Mouse (Mus musculus) testis, adult 2 months (tissue): Measurements from ENCODE around the gene Celsr1. TPM values are rescaled to one million over a fixed set of nuclear protein-coding genes. Genes with fewer than 3 reads are reported as not detected.

Experiments used
- H3K27ac ChIP-seq: fragments of 200-500 bp; 2 replicates; pipeline ENCODE4 v1.5.1; 2012; ENCODE audit warnings: low read depth, low read length; ENCODE audit not compliant: control insufficient read depth, insufficient read depth
- H3K27me3 ChIP-seq: fragments of 200-500 bp; 2 replicates; pipeline ENCODE4 v1.6.1; 2012; ENCODE audit warnings: mild to moderate bottlenecking, low read length, moderate library complexity; ENCODE audit not compliant: control insufficient read depth, insufficient read depth
- H3K36me3 ChIP-seq: fragments of 200-500 bp; 2 replicates; pipeline ENCODE4 v1.6.1; 2012; ENCODE audit warnings: mild to moderate bottlenecking, low read length; ENCODE audit not compliant: control insufficient read depth, insufficient read depth
- H3K4me1 ChIP-seq: fragments of 200-500 bp; 2 replicates; pipeline ENCODE4 v1.6.1; 2012; ENCODE audit warnings: low read length; ENCODE audit not compliant: control insufficient read depth, insufficient read depth
- H3K4me3 ChIP-seq: fragments of 200-500 bp; 2 replicates; pipeline ENCODE4 v1.5.1; 2012; ENCODE audit warnings: low read depth, mild to moderate bottlenecking, low read length, moderate library complexity, mixed read lengths; ENCODE audit not compliant: control insufficient read depth
- CTCF ChIP-seq: fragments of 200-500 bp; IDR thresholded peaks from 2 replicates; pipeline ENCODE4 v1.5.1; 2012; ENCODE audit warnings: low read depth, mild to moderate bottlenecking, inconsistent platforms, low read length, moderate library complexity; ENCODE audit not compliant: control insufficient read depth, insufficient read depth, insufficient replicate concordance
- POLR2A ChIP-seq: fragments of 200-500 bp; IDR thresholded peaks from 2 replicates; pipeline ENCODE4 v1.6.1; 2012; ENCODE audit warnings: low read depth, mild to moderate bottlenecking, inconsistent platforms, low read length, moderate library complexity; ENCODE audit not compliant: control insufficient read depth
- polyA plus RNA-seq: library from polyadenylated mRNA; depleted of rRNA; stranded (reverse); fragments of >200 nt; gene quantifications from 2 replicates; pipeline ENCODE4 v1.2.3, GENCODE M21; 2012

Gene Celsr1
- polyA plus RNA-seq, 1 experiment, result 0.15 TPM

- Histone ChIP-seq H3K4me3 (no peak overlapping the region), H3K27ac (no peak overlapping the region), H3K4me1 (no peaks in the 10 kb centered on the region), H3K27me3 (no peaks in the 10 kb centered on the region), H3K36me3 (no peaks in the 10 kb centered on the region)
- no peak for TF ChIP-seq CTCF
- TF ChIP-seq POLR2A, result no peak
Observed at GRCm38 (mm10) chr15:85992125-85992495, 41.5 kb downstream of the Celsr1 start.

GRCm38 (mm10) chr15:85991453-85992124, 42.0 kb downstream of the Celsr1 start:
- no peaks in the 10 kb centered on the region for H3K4me1 ChIP-seq
- no peaks in the 10 kb centered on the region for H3K36me3 ChIP-seq
- H3K27me3 ChIP-seq, result no peaks in the 10 kb centered on the region
- TF ChIP-seq CTCF, result no peak
- no peak for TF ChIP-seq POLR2A
- no peak overlapping the region for H3K27ac ChIP-seq
- no peak overlapping the region for H3K4me3 ChIP-seq

- Histone ChIP-seq H3K27me3 (no peaks in the 10 kb centered on the region), H3K27ac (no peak overlapping the region), H3K4me3 (no peak overlapping the region), H3K4me1 (no peaks in the 10 kb centered on the region), H3K36me3 (no peaks in the 10 kb centered on the region)
- TF ChIP-seq CTCF (no peak), POLR2A (no peak)
Observed at GRCm38 (mm10) chr15:85990696-85991443, 42.7 kb downstream of the Celsr1 start.

- no peak for TF ChIP-seq CTCF
- TF ChIP-seq POLR2A, result no peak
- Histone ChIP-seq H3K4me3 (no peak overlapping the region), H3K27me3 (no peaks in the 10 kb centered on the region), H3K36me3 (no peaks in the 10 kb centered on the region), H3K4me1 (no peaks in the 10 kb centered on the region), H3K27ac (no peak overlapping the region)
Observed at GRCm38 (mm10) chr15:85987896-85988295, 45.7 kb downstream of the Celsr1 start.

- TF ChIP-seq CTCF, result no peak
- TF ChIP-seq POLR2A, result no peak
- H3K4me3 ChIP-seq, result no peak overlapping the region
- H3K27me3 ChIP-seq, result no peaks in the 10 kb centered on the region
- H3K36me3 ChIP-seq, result no peaks in the 10 kb centered on the region
- no peak overlapping the region for H3K27ac ChIP-seq
- no peaks in the 10 kb centered on the region for H3K4me1 ChIP-seq
Observed at GRCm38 (mm10) chr15:85986170-85986569, 47.4 kb downstream of the Celsr1 start.

GRCm38 (mm10) chr15:85985601-85986000, 48.0 kb downstream of the Celsr1 start:
- Histone ChIP-seq H3K4me1 (no peaks in the 10 kb centered on the region), H3K27me3 (no peaks in the 10 kb centered on the region), H3K27ac (no peak overlapping the region), H3K4me3 (no peak overlapping the region), H3K36me3 (no peaks in the 10 kb centered on the region)
- TF ChIP-seq CTCF (no peak), POLR2A (no peak)

- H3K4me1 ChIP-seq, result no peaks in the 10 kb centered on the region
- TF ChIP-seq POLR2A (no peak), CTCF (no peak)
- H3K27me3 ChIP-seq, result no peaks in the 10 kb centered on the region
- H3K27ac ChIP-seq, result no peak overlapping the region
- no peak overlapping the region for H3K4me3 ChIP-seq
- no peaks in the 10 kb centered on the region for H3K36me3 ChIP-seq
Observed at GRCm38 (mm10) chr15:85983131-85983530, 50.4 kb downstream of the Celsr1 start.

GRCm38 (mm10) chr15:85982416-85982775, 51.2 kb downstream of the Celsr1 start:
- Histone ChIP-seq H3K4me3 (no peak overlapping the region), H3K36me3 (no peaks in the 10 kb centered on the region), H3K4me1 (no peaks in the 10 kb centered on the region), H3K27ac (no peak overlapping the region), H3K27me3 (no peaks in the 10 kb centered on the region)
- TF ChIP-seq POLR2A (no peak), CTCF (no peak)
